Mouse (Mus musculus): ENCODE measurements around the gene Hist1h1d.
"Not testable (repeated sequence)": the region's sequence is repeated elsewhere in the genome, so short reads cannot be mapped to it uniquely, and the experiment has no call there.

DNA sequence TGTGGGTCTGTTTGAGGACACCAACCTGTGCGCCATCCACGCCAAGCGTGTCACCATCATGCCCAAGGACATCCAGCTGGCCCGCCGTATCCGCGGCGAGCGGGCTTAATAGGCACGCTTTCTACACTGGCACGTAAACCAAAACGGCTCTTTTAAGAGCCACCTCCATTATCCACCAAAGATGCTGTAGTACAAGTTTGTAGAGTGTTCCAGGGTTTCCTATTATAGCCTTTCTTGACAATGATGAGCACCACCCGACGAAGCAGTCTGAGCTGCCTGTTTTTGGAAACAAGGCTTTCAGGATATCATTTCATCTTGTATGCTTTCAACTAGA, 8.3 kb upstream of the Hist1h1d start:
- not testable (repeated sequence) for TF ChIP-seq CTCF (IDR thresholded peaks at IDR 0.05; ENCODE audit: borderline replicate concordance, extremely low read depth, insufficient read depth, insufficient read length); POLR2A (IDR thresholded peaks at IDR 0.05; ENCODE audit: borderline replicate concordance, extremely low read depth, insufficient read depth, insufficient read length, poor library complexity, severe bottlenecking)

Data from brain, embryonic 14.5 days (tissue).